Mouse (Mus musculus) stomach, postnatal 0 days (tissue): ENCODE data around the gene 2610528A11Rik. TPM values are rescaled to one million over a fixed set of nuclear protein-coding genes. Genes with fewer than 3 reads are reported as not detected.
A peak's percentile ranks its signal among the peaks of the same experiment; 100 is the strongest.

ENCODE experiments used
- ATAC-seq: fragments of 200-750 bp; cut with Nextera tagmentation; 2 replicates; pipeline ENCODE4 v1.8.0; 2017; ENCODE audit not compliant: low FRiP score, low TSS enrichment
- DNase-seq: peaks from one replicate; pipeline ENCODE4 v3.0.0-alpha.2; 2016; ENCODE audit warnings: low spot score
- H3K27ac ChIP-seq: fragments of 300-500 bp; sonication (generic); replicated peaks from 2 replicates; pipeline ENCODE4 v1.5.1; 2014; ENCODE audit warnings: mild to moderate bottlenecking, control low read depth
- H3K27me3 ChIP-seq: fragments of 300-500 bp; sonication (generic); 2 replicates; pipeline ENCODE4 v1.6.1; 2014; ENCODE audit warnings: low read length; ENCODE audit not compliant: control insufficient read depth, insufficient read depth
- H3K36me3 ChIP-seq: fragments of 300-500 bp; sonication (generic); 2 replicates; pipeline ENCODE4 v1.6.1; 2014; ENCODE audit warnings: low read length, mixed read lengths; ENCODE audit not compliant: control insufficient read depth, insufficient read depth
- H3K4me1 ChIP-seq: fragments of 300-500 bp; sonication (generic); replicated peaks from 2 replicates; pipeline ENCODE4 v1.6.1; 2014; ENCODE audit warnings: antibody characterized with exemption; ENCODE audit not compliant: control insufficient read depth, insufficient read depth
- H3K4me2 ChIP-seq: fragments of 300-500 bp; sonication (generic); replicated peaks from 2 replicates; pipeline ENCODE4 v1.6.1; 2014; ENCODE audit warnings: low read depth, mild to moderate bottlenecking, control low read depth, moderate library complexity
- H3K4me3 ChIP-seq: fragments of 300-500 bp; sonication (generic); 2 replicates; pipeline ENCODE4 v1.5.1; 2014; ENCODE audit warnings: low read depth, low read length, control low read depth
- H3K9ac ChIP-seq: fragments of 300-500 bp; sonication (generic); 2 replicates; pipeline ENCODE4 v1.6.1; 2014; ENCODE audit warnings: mild to moderate bottlenecking, low read length, control low read depth, mixed read lengths
- H3K9me3 ChIP-seq: fragments of 300-500 bp; sonication (generic); 2 replicates; pipeline ENCODE4 v1.6.1; 2016; ENCODE audit warnings: low read length; ENCODE audit not compliant: control insufficient read depth
- CTCF ChIP-seq: IDR thresholded peaks from 2 replicates; pipeline ENCODE4 v1.5.1; 2016; ENCODE audit warnings: antibody characterized with exemption, low read depth, mild to moderate bottlenecking, moderate library complexity
- EP300 ChIP-seq: optimal IDR thresholded peaks from 2 replicates; pipeline ENCODE3; 2016; ENCODE audit warnings: antibody characterized with exemption
- WGBS: fragments of 180-500 bp; shearing (Covaris S2); extraction: QIAGEN DNeasy Blood & Tissue Kit; methylation state at CpG from one replicate; pipeline ENCODE4 v1.1.7; 2014; 5-methylcytosine and 5-hydroxymethylcytosine counted together
- polyA plus RNA-seq: library from polyadenylated mRNA; unstranded; fragments of >200 nt; fragmentation: Nextera tagmentation; extraction: Ambion mirVana; gene quantifications from 2 replicates; pipeline ENCODE4 v1.2.1, GENCODE M21; 2015

The 2610528A11Rik gene
- polyA plus RNA-seq, 1 experiment from 2014 or later = 22.0 TPM

- TF ChIP-seq EP300 (no peak), CTCF (no peak)
- Histone ChIP-seq H3K4me3 (no peak overlapping the region), H3K9ac (no peak overlapping the region), H3K4me1 (no peaks in the 10 kb centered on the region), H3K36me3 (no peaks in the 10 kb centered on the region), H3K4me2 (no peak overlapping the region), H3K27me3 (no peaks in the 10 kb centered on the region), H3K9me3 (no peaks in the 10 kb centered on the region), H3K27ac (no peak overlapping the region)
- DNase-seq (no peak), ATAC-seq (no peak)
- 79% methylated on average over 1 of the region's 1 CpGs for WGBS
These were observed 33.1 kb downstream of the 2610528A11Rik start for GRCm38 (mm10) chr14:37080724-37081123.

GRCm38 (mm10) chr14:37068516-37068915 is 45.3 kb downstream of the 2610528A11Rik start:
- H3K4me2 ChIP-seq = no peak overlapping the region
- no peak overlapping the region for H3K27ac ChIP-seq
- H3K36me3 ChIP-seq = no peaks in the 10 kb centered on the region
- DNase-seq (peak; percentile 62), ATAC-seq (no peak)
- H3K4me1 ChIP-seq = no peaks in the 10 kb centered on the region
- no peaks in the 10 kb centered on the region for H3K27me3 ChIP-seq
- no peaks in the 10 kb centered on the region for H3K9me3 ChIP-seq
- TF ChIP-seq CTCF (no peak), EP300 (no peak)
- no peak overlapping the region for H3K9ac ChIP-seq
- H3K4me3 ChIP-seq = no peak overlapping the region
- 16% methylated on average over 9 of the region's 9 CpGs for WGBS

GRCm38 (mm10) chr14:37067629-37068028 is 46.2 kb downstream of the 2610528A11Rik start, which contains the start of gene Lrit2:
TSS of gene Lrit2 (plus strand) at chr14:37067929.
- H3K27me3 ChIP-seq = no peaks in the 10 kb centered on the region
- no peak for DNase-seq
- no peak for TF ChIP-seq EP300
- TF ChIP-seq CTCF = no peak
- H3K9me3 ChIP-seq = no peaks in the 10 kb centered on the region
- WGBS = 81% methylated on average over 5 of the region's 5 CpGs
- no peak within 1 kb of the TSS for H3K4me2 ChIP-seq
- H3K9ac ChIP-seq = no peak within 1 kb of the TSS
- H3K4me1 ChIP-seq = no peaks in the 10 kb centered on the region
- ATAC-seq = no peak
- H3K4me3 ChIP-seq = no peak within 1 kb of the TSS
- H3K36me3 ChIP-seq = no peaks in the 10 kb centered on the region
- H3K27ac ChIP-seq = no peak within 1 kb of the TSS

- DNase-seq = no peak
- no peak overlapping the region for H3K9ac ChIP-seq
- H3K4me1 ChIP-seq = no peaks in the 10 kb centered on the region
- H3K9me3 ChIP-seq = no peaks in the 10 kb centered on the region
- WGBS = 45% methylated on average over 2 of the region's 2 CpGs
- no peak overlapping the region for H3K4me3 ChIP-seq
- H3K27ac ChIP-seq = no peak overlapping the region
- ATAC-seq = no peak
- H3K36me3 ChIP-seq = no peaks in the 10 kb centered on the region
- no peaks in the 10 kb centered on the region for H3K27me3 ChIP-seq
- no peak for TF ChIP-seq CTCF
- no peak for TF ChIP-seq EP300
- no peak overlapping the region for H3K4me2 ChIP-seq
These were observed 47.2 kb downstream of the 2610528A11Rik start for GRCm38 (mm10) chr14:37066636-37067035.

GRCm38 (mm10) chr14:37064849-37065248 is 49.0 kb downstream of the 2610528A11Rik start:
- DNase-seq = no peak
- Histone ChIP-seq H3K36me3 (no peaks in the 10 kb centered on the region), H3K4me2 (no peak overlapping the region), H3K4me1 (no peaks in the 10 kb centered on the region), H3K9me3 (no peaks in the 10 kb centered on the region), H3K9ac (no peak overlapping the region), H3K4me3 (no peak overlapping the region), H3K27ac (no peak overlapping the region), H3K27me3 (no peaks in the 10 kb centered on the region)
- TF ChIP-seq EP300 = no peak
- TF ChIP-seq CTCF = no peak
- 55% methylated on average over 2 of the region's 2 CpGs for WGBS
- ATAC-seq = no peak

Other genes starting within 250 kb of the 2610528A11Rik start
- gene Ccser2, start 145.2 kb downstream of the 2610528A11Rik start, polyA plus RNA-seq = 18.1 and 19.7 TPM in 2 replicates
- gene Rgr, start 65.1 kb downstream of the 2610528A11Rik start, polyA plus RNA-seq = 0.06 TPM in 1 of 2 replicates, not detected in the other
- not detected in 2 replicates for gene Lrit1, start 59.2 kb downstream of the 2610528A11Rik start, polyA plus RNA-seq
- not detected in 2 replicates for gene Lrit2, start 46.1 kb downstream of the 2610528A11Rik start, polyA plus RNA-seq
- gene Cdhr1, start 15.7 kb downstream of the 2610528A11Rik start, polyA plus RNA-seq = 0.25 and 0.33 TPM in 2 replicates
- gene Ghitm, start 21.2 kb upstream of the 2610528A11Rik start, polyA plus RNA-seq = 184 and 198 TPM in 2 replicates